In the genomic region with DNA sequence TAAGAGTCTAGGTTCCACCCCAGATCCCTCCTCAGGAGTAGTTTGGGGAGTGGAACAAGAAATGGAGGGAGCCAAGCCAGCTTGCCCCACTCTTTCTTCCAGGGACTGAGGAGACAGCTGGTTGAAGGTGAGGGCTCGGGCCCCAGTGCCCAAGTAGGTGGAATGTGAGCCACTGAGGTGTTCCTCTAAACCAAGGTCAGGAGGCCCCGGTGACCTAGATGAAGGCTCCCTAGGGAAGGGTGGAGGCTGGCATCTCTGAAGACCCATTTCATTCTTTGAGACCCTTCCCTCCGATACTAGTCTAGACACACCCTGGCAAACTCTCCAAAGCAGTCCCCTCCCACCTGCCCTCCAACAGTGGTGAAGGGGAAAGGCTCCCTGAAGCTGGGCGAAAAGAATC, we compare ENCODE assay signal across 8 mouse cellular contexts. TPM values are rescaled to one million over a fixed set of nuclear protein-coding genes. Genes with fewer than 3 reads are reported as not detected.
DNase-seq lines count a peak whose midpoint lies in the region; ATAC-seq and TF ChIP-seq lines count a peak whose summit lies in the region.

No protein-coding gene starts in this region.

- no peak overlapping the region for H3ac ChIP-seq in C2C12 (ENCODE audit: control insufficient read depth, insufficient read length, low read depth)

- DNase-seq in cerebellum, adult 9-11 months, result peak; percentile 60
- DNase-seq in cerebellum, postnatal 14 days, result no peak
- DNase-seq in liver, embryonic 13.5 days, result no peak
- no peak for DNase-seq in thymus, adult 2 months
- no peak for DNase-seq in adrenal gland, adult 8-10 months
- no peak for DNase-seq in spleen, adult 18-20 months

- H3K27ac ChIP-seq in forebrain, embryonic 16.5 days (ENCODE audit: low read length), result no peak overlapping the region
- no peak overlapping the region for H3K27ac ChIP-seq in liver, embryonic 13.5 days
- no peak overlapping the region for H3K27ac ChIP-seq in thymus, adult 2 months (ENCODE audit: control insufficient read depth, insufficient read depth, low read length)

- peak overlapping the region; percentile 79 for H3K4me2 ChIP-seq in forebrain, embryonic 16.5 days (ENCODE audit: low read length)
- H3K4me2 ChIP-seq in liver, embryonic 13.5 days, result peak overlapping the region; percentile 90

- no peaks in the 10 kb centered on the region for H3K79me3 ChIP-seq in C2C12 (ENCODE audit: low read depth)

- no peak for TF ChIP-seq POLR2A in thymus, adult 2 months (IDR thresholded peaks at IDR 0.05; ENCODE audit: control insufficient read depth, extremely low read depth, insufficient read depth, low read length, poor library complexity)

- H3K4me3 ChIP-seq in C2C12 (ENCODE audit: insufficient read depth, poor library complexity, severe bottlenecking), result peak overlapping the region; percentile 39
- H3K4me3 ChIP-seq in forebrain, embryonic 16.5 days (replicated peaks; ENCODE audit: low read length), result peak overlapping the region; percentile 73
- peak overlapping the region; percentile 63 for H3K4me3 ChIP-seq in liver, embryonic 13.5 days (replicated peaks)
- H3K4me3 ChIP-seq in thymus, adult 2 months (ENCODE audit: control insufficient read depth, insufficient read depth, low read length), result no peak overlapping the region

- 46% methylated on average over 4 of the region's 4 CpGs for WGBS in forebrain, embryonic 16.5 days
- 53% methylated on average over 4 of the region's 4 CpGs for WGBS in liver, embryonic 13.5 days (ENCODE audit: insufficient replicate concordance)
- 91% methylated on average over 4 of the region's 4 CpGs for WGBS in thymus, adult 2 months

- peak overlapping the region; percentile 95 for H3K9ac ChIP-seq in forebrain, embryonic 16.5 days (replicated peaks; ENCODE audit: low read depth, low read length)
- peak overlapping the region; percentile 67; the same call in 1 of the 2 replicates for H3K9ac ChIP-seq in liver, embryonic 13.5 days

- no peak for TF ChIP-seq CTCF in C2C12 (IDR thresholded peaks at IDR 0.05; ENCODE audit: control insufficient read depth, insufficient read depth, insufficient read length)
- TF ChIP-seq CTCF in thymus, adult 2 months (IDR thresholded peaks at IDR 0.05; ENCODE audit: borderline replicate concordance, control insufficient read depth, extremely low read depth, insufficient read depth, low read length, poor library complexity), result no peak

- peaks cover 25% of the 10 kb centered on the region for H3K4me1 ChIP-seq in forebrain, embryonic 16.5 days (replicated peaks; ENCODE audit: control insufficient read depth, insufficient read depth, low read length)
- H3K4me1 ChIP-seq in liver, embryonic 13.5 days (replicated peaks), result peaks cover 50% of the 10 kb centered on the region
- H3K4me1 ChIP-seq in thymus, adult 2 months (replicated peaks; ENCODE audit: control insufficient read depth, insufficient read depth, low read length), result peaks cover 9% of the 10 kb centered on the region

- no peaks in the 10 kb centered on the region for H3K79me2 ChIP-seq in C2C12 (ENCODE audit: control insufficient read depth, insufficient read depth)

- H3K9me3 ChIP-seq in forebrain, embryonic 16.5 days (ENCODE audit: control insufficient read depth, low read length), result no peaks in the 10 kb centered on the region
- no peaks in the 10 kb centered on the region for H3K9me3 ChIP-seq in liver, embryonic 13.5 days (replicated peaks)

- no peak; the same call in 1 of the 2 replicates for ATAC-seq in forebrain, embryonic 16.5 days
- ATAC-seq in liver, embryonic 13.5 days (ENCODE audit: low read depth), result no peak

- no peaks in the 10 kb centered on the region for H3K27me3 ChIP-seq in C2C12 (ENCODE audit: control insufficient read depth, insufficient read depth, insufficient read length)
- H3K27me3 ChIP-seq in forebrain, embryonic 16.5 days (replicated peaks; ENCODE audit: control insufficient read depth, insufficient read depth, low read length), result no peaks in the 10 kb centered on the region
- H3K27me3 ChIP-seq in liver, embryonic 13.5 days, result 0 out of 2 replicates have a peak, but pooled peaks cover 3% of the 10 kb centered on the region
- H3K27me3 ChIP-seq in thymus, adult 2 months (ENCODE audit: control insufficient read depth, insufficient read depth, low read length), result no peaks in the 10 kb centered on the region

- H3K36me3 ChIP-seq in C2C12 (ENCODE audit: control insufficient read depth, insufficient read depth), result peaks cover 3% of the 10 kb centered on the region
- H3K36me3 ChIP-seq in forebrain, embryonic 16.5 days (ENCODE audit: control insufficient read depth, insufficient read depth), result no peaks in the 10 kb centered on the region
- peaks cover 20% of the 10 kb centered on the region; the same call in 1 of the 2 replicates for H3K36me3 ChIP-seq in liver, embryonic 13.5 days
- no peaks in the 10 kb centered on the region for H3K36me3 ChIP-seq in thymus, adult 2 months (ENCODE audit: control insufficient read depth, insufficient read depth, low read length)

TF ChIP-seq in C2C12, 6 proteins besides CTCF, POLR2A, EP300 and RAD21:
- TF ChIP-seq MAX (IDR thresholded peaks at IDR 0.05) (no peak), FOSL1 (IDR thresholded peaks at IDR 0.05; ENCODE audit: insufficient read depth, low read length, poor library complexity, severe bottlenecking) (no peak), MYOD1 (IDR thresholded peaks at IDR 0.05; ENCODE audit: control insufficient read depth, insufficient read length, low read depth) (no peak), USF1 (IDR thresholded peaks at IDR 0.05; ENCODE audit: low read depth) (no peak), CEBPB (IDR thresholded peaks at IDR 0.05; ENCODE audit: low read depth) (no peak), MYOG (IDR thresholded peaks at IDR 0.05; ENCODE audit: control insufficient read depth, extremely low read depth, insufficient read length) (no peak)
TF ChIP-seq in C2C12: peak in this region for 0.

RNA-seq across cellular contexts. Expression of a gene that starts 12.0 kb away (rescaled TPM):
- not detected for polyA plus RNA-seq in C2C12 (2012; fragmentation: generic; extraction: Trizol)
- polyA plus RNA-seq in forebrain, embryonic 16.5 days (2015; fragmentation: Nextera tagmentation; extraction: Ambion mirVana), result 0.24 and 0.73 TPM in 2 replicates
- polyA plus RNA-seq in liver, embryonic 13.5 days (2015; fragmentation: Nextera tagmentation; extraction: Ambion mirVana), result 0.28 and 0.29 TPM in 2 replicates
- 0.28 and 0.45 TPM in 2 replicates for polyA plus RNA-seq in thymus, adult 2 months (2012; rRNA removed)
- total RNA-seq in adrenal gland, adult 8-10 months (2022), result not detected

RNA-seq across cellular contexts. Expression of a gene that starts 17.5 kb away (rescaled TPM):
- polyA plus RNA-seq in C2C12 (2012; fragmentation: generic; extraction: Trizol), result 21.2 TPM
- polyA plus RNA-seq in forebrain, embryonic 16.5 days (2015; fragmentation: Nextera tagmentation; extraction: Ambion mirVana), result 12.2 and 13.1 TPM in 2 replicates
- polyA plus RNA-seq in liver, embryonic 13.5 days (2015; fragmentation: Nextera tagmentation; extraction: Ambion mirVana), result 4.6 and 5.9 TPM in 2 replicates
- polyA plus RNA-seq in thymus, adult 2 months (2012; rRNA removed), result 18.6 and 20.7 TPM in 2 replicates
- total RNA-seq in adrenal gland, adult 8-10 months (2022), result 10 to 100 TPM; 13.4 to 21.9 (median 19.1) TPM

RNA-seq across cellular contexts. Expression of a gene that starts 44.2 kb away (rescaled TPM):
- polyA plus RNA-seq in C2C12 (2012; fragmentation: generic; extraction: Trizol), result 104 TPM
- 6.7 and 7.9 TPM in 2 replicates for polyA plus RNA-seq in forebrain, embryonic 16.5 days (2015; fragmentation: Nextera tagmentation; extraction: Ambion mirVana)
- 12.9 and 15.8 TPM in 2 replicates for polyA plus RNA-seq in liver, embryonic 13.5 days (2015; fragmentation: Nextera tagmentation; extraction: Ambion mirVana)
- polyA plus RNA-seq in thymus, adult 2 months (2012; rRNA removed), result 20.2 and 20.7 TPM in 2 replicates
- total RNA-seq in adrenal gland, adult 8-10 months (2022), result 10 to 100 TPM; 29.5 to 36.7 (median 34.0) TPM

RNA-seq across cellular contexts. Expression of a gene that starts 49.9 kb away (rescaled TPM):
- polyA plus RNA-seq in C2C12 (2012; fragmentation: generic; extraction: Trizol), result 191 TPM
- polyA plus RNA-seq in forebrain, embryonic 16.5 days (2015; fragmentation: Nextera tagmentation; extraction: Ambion mirVana), result 221 TPM in 2 replicates
- 213 and 240 TPM in 2 replicates for polyA plus RNA-seq in liver, embryonic 13.5 days (2015; fragmentation: Nextera tagmentation; extraction: Ambion mirVana)
- 106 and 124 TPM in 2 replicates for polyA plus RNA-seq in thymus, adult 2 months (2012; rRNA removed)
- 100 to 1,000 TPM; 156 to 167 (median 161) TPM for total RNA-seq in adrenal gland, adult 8-10 months (2022)
